Mouse (Mus musculus): Measurements from ENCODE around the gene Rreb1.

- TF ChIP-seq POLR2A (IDR thresholded peaks at IDR 0.05; ENCODE audit: insufficient read depth, low read length) (no peak), EP300 (IDR thresholded peaks at IDR 0.05; ENCODE audit: insufficient read depth, low read depth, low read length) (no peak), CTCF (IDR thresholded peaks at IDR 0.05; ENCODE audit: low read depth, low read length) (no peak)
Measured at GRCm38 (mm10) chr13:37989701-37990100, 211.5 kb downstream of the Rreb1 start.

Measured in ES-Bruce4 (cell line).